ENCODE assay signal across 31 mouse cellular contexts in genomic region chr3:51239541-51239940, GRCm38 (mm10).
"Had no signal": no experiment of that assay in that cellular context is flagged by ENCODE, and none has a peak within 500 bp of the region (broad histone marks: within the 10 kb centered on the region; RNA-seq: fewer than 3 reads in every experiment).

No protein-coding gene starts in this region.

- ATAC-seq: liver, embryonic 12.5 days; liver, postnatal 0 days; lung, postnatal 0 days; midbrain, embryonic 13.5 days; midbrain, embryonic 15.5 days; midbrain, embryonic 16.5 days had no signal

- H3K9me3 ChIP-seq: limb, embryonic 10.5 days; limb, embryonic 12.5 days; limb, embryonic 13.5 days; limb, embryonic 15.5 days; liver, embryonic 12.5 days; liver, embryonic 13.5 days; liver, embryonic 15.5 days; lung, embryonic 15.5 days; megakaryocyte, embryonic 14.5 days; midbrain, embryonic 10.5 days; midbrain, embryonic 12.5 days; midbrain, embryonic 13.5 days; midbrain, embryonic 15.5 days; neural tube, embryonic 12.5 days had no signal

- H3K9ac ChIP-seq: limb, embryonic 12.5 days; limb, embryonic 13.5 days; limb, embryonic 15.5 days; liver, embryonic 12.5 days; liver, embryonic 13.5 days; liver, embryonic 14.5 days; liver, embryonic 15.5 days; liver, postnatal 0 days; lung, embryonic 14.5 days; lung, embryonic 15.5 days; midbrain, embryonic 12.5 days; midbrain, embryonic 13.5 days; midbrain, embryonic 15.5 days; neural tube, embryonic 12.5 days had no signal

- H3K4me3 ChIP-seq: limb, embryonic 10.5 days; limb, embryonic 12.5 days; limb, embryonic 13.5 days; limb, embryonic 15.5 days; liver, embryonic 12.5 days; liver, embryonic 13.5 days; liver, embryonic 15.5 days; lung, embryonic 15.5 days; megakaryocyte, embryonic 14.5 days; midbrain, embryonic 10.5 days; midbrain, embryonic 12.5 days; midbrain, embryonic 13.5 days; midbrain, embryonic 15.5 days; myocyte; neural tube, embryonic 12.5 days had no signal

- DNase-seq: left cerebral cortex, postnatal 4 days; liver; liver, embryonic 13.5 days; liver, postnatal 0 days; lung, adult 18-20 months; lung, adult 2 months; lung, embryonic 14.5 days; lung, postnatal 10 days; lung, postnatal 14 days; lung, postnatal 36 days; lung, postnatal 4 days; midbrain, embryonic 14.5 days had no signal

- H3K27ac ChIP-seq: limb, embryonic 10.5 days; limb, embryonic 12.5 days; limb, embryonic 13.5 days; limb, embryonic 15.5 days; liver, embryonic 12.5 days; liver, embryonic 13.5 days; liver, embryonic 14.5 days; liver, embryonic 15.5 days; lung, embryonic 15.5 days; macrophage; midbrain, embryonic 10.5 days; midbrain, embryonic 12.5 days; midbrain, embryonic 13.5 days; midbrain, embryonic 15.5 days; neural tube, embryonic 12.5 days had no signal

- H3K27me3 ChIP-seq: limb, embryonic 12.5 days; limb, embryonic 13.5 days; limb, embryonic 15.5 days; liver, embryonic 12.5 days; liver, embryonic 13.5 days; liver, embryonic 15.5 days; lung, embryonic 15.5 days; megakaryocyte, embryonic 14.5 days; midbrain, embryonic 12.5 days; midbrain, embryonic 13.5 days; midbrain, embryonic 15.5 days; neural tube, embryonic 12.5 days had no signal

- H3K36me3 ChIP-seq: limb, embryonic 15.5 days; lung, embryonic 15.5 days; midbrain, embryonic 12.5 days; midbrain, embryonic 15.5 days had no signal

- H3K4me2 ChIP-seq: limb, embryonic 12.5 days; limb, embryonic 13.5 days; limb, embryonic 15.5 days; liver, embryonic 11.5 days; liver, embryonic 12.5 days; liver, embryonic 13.5 days; liver, embryonic 15.5 days; lung, embryonic 14.5 days; lung, embryonic 15.5 days; midbrain, embryonic 12.5 days; midbrain, embryonic 13.5 days; midbrain, embryonic 15.5 days; neural tube, embryonic 12.5 days had no signal

- H3K4me1 ChIP-seq: limb, embryonic 12.5 days; midbrain, embryonic 15.5 days had no signal
